Mouse (Mus musculus) midbrain, embryonic 12.5 days (tissue): ENCODE data around the gene Ptgs1. TPM values are rescaled to one million over a fixed set of nuclear protein-coding genes. Genes with fewer than 3 reads are reported as not detected.

ENCODE experiments used
- ATAC-seq: fragments of 200-750 bp; cut with Nextera tagmentation; 2 replicates; pipeline ENCODE4 v1.8.0; 2017; ENCODE audit warnings: low read depth, moderate TSS enrichment, moderate library complexity; ENCODE audit not compliant: low FRiP score
- H3K27ac ChIP-seq: fragments of 300-500 bp; sonication (generic); replicated peaks from 2 replicates; pipeline ENCODE4 v1.5.1; 2016; ENCODE audit warnings: mild to moderate bottlenecking
- H3K27me3 ChIP-seq: fragments of 300-500 bp; sonication (generic); 2 replicates; pipeline ENCODE4 v1.6.1; 2016; ENCODE audit warnings: mild to moderate bottlenecking
- H3K36me3 ChIP-seq: fragments of 300-500 bp; sonication (generic); 2 replicates; pipeline ENCODE4 v1.6.1; 2016
- H3K4me1 ChIP-seq: fragments of 300-500 bp; sonication (generic); 2 replicates; pipeline ENCODE4 v1.6.1; 2016
- H3K4me2 ChIP-seq: fragments of 300-500 bp; sonication (generic); replicated peaks from 2 replicates; pipeline ENCODE4 v1.6.1; 2016; ENCODE audit warnings: mild to moderate bottlenecking, moderate library complexity
- H3K4me3 ChIP-seq: fragments of 300-500 bp; sonication (generic); 2 replicates; pipeline ENCODE4 v1.5.1; 2016; ENCODE audit warnings: mild to moderate bottlenecking
- H3K9ac ChIP-seq: fragments of 300-500 bp; sonication (generic); replicated peaks from 2 replicates; pipeline ENCODE4 v1.6.1; 2016; ENCODE audit warnings: mild to moderate bottlenecking, moderate library complexity
- H3K9me3 ChIP-seq: fragments of 300-500 bp; sonication (generic); 2 replicates; pipeline ENCODE4 v1.6.1; 2016; ENCODE audit warnings: mild to moderate bottlenecking
- WGBS: fragments of 180-500 bp; shearing (Covaris S2); methylation state at CpG from one replicate; pipeline ENCODE4 v1.1.7; 2016; 5-methylcytosine and 5-hydroxymethylcytosine counted together
- polyA plus RNA-seq: library from polyadenylated mRNA; unstranded; fragments of >200 nt; fragmentation: Nextera tagmentation; extraction: Ambion mirVana; gene quantifications from 2 replicates; pipeline ENCODE4 v1.2.1, GENCODE M21; 2016

Gene Ptgs1
- polyA plus RNA-seq, 1 experiment from 2014 or later: 4.4 TPM

- Histone ChIP-seq H3K4me3 (no peak overlapping the region), H3K27ac (no peak overlapping the region), H3K9me3 (no peaks in the 10 kb centered on the region), H3K27me3 (no peaks in the 10 kb centered on the region), H3K9ac (no peak overlapping the region), H3K36me3 (no peaks in the 10 kb centered on the region), H3K4me1 (no peaks in the 10 kb centered on the region), H3K4me2 (no peak overlapping the region)
- no peak for ATAC-seq
- WGBS: 86% methylated on average over 6 of the region's 6 CpGs
Observed at GRCm38 (mm10) chr2:36259798-36260540, 29.7 kb downstream of the Ptgs1 start.

- Histone ChIP-seq H3K4me2 (no peak overlapping the region), H3K9ac (no peak overlapping the region), H3K27me3 (no peaks in the 10 kb centered on the region), H3K9me3 (no peaks in the 10 kb centered on the region), H3K4me3 (no peak overlapping the region), H3K27ac (no peak overlapping the region), H3K36me3 (no peaks in the 10 kb centered on the region), H3K4me1 (no peaks in the 10 kb centered on the region)
- ATAC-seq: no peak
- 82% methylated on average over 4 of the region's 4 CpGs for WGBS
Observed at GRCm38 (mm10) chr2:36262025-36262424, 31.8 kb downstream of the Ptgs1 start.

- no peaks in the 10 kb centered on the region for H3K9me3 ChIP-seq
- H3K4me1 ChIP-seq: no peaks in the 10 kb centered on the region
- ATAC-seq: peak; percentile 56; the same call in 1 of the 2 replicates
- H3K27me3 ChIP-seq: no peaks in the 10 kb centered on the region
- 34% methylated on average over 3 of the region's 3 CpGs for WGBS
- H3K9ac ChIP-seq: no peak overlapping the region
- no peaks in the 10 kb centered on the region for H3K36me3 ChIP-seq
- H3K4me2 ChIP-seq: no peak overlapping the region
- H3K27ac ChIP-seq: no peak overlapping the region
- H3K4me3 ChIP-seq: no peak overlapping the region
Observed at GRCm38 (mm10) chr2:36269458-36269857, 39.2 kb downstream of the Ptgs1 start.

GRCm38 (mm10) chr2:36270186-36270585 lies 40.0 kb downstream of the Ptgs1 start:
- H3K36me3 ChIP-seq: no peaks in the 10 kb centered on the region
- H3K27me3 ChIP-seq: no peaks in the 10 kb centered on the region
- no peak for ATAC-seq
- no peaks in the 10 kb centered on the region for H3K9me3 ChIP-seq
- no peak overlapping the region for H3K4me3 ChIP-seq
- no peak overlapping the region for H3K9ac ChIP-seq
- no peak overlapping the region for H3K4me2 ChIP-seq
- H3K4me1 ChIP-seq: no peaks in the 10 kb centered on the region
- no peak overlapping the region for H3K27ac ChIP-seq
- 51% methylated on average over 2 of the region's 2 CpGs for WGBS

- no peaks in the 10 kb centered on the region for H3K4me1 ChIP-seq
- H3K4me2 ChIP-seq: no peak overlapping the region
- 89% methylated on average over 4 of the region's 4 CpGs for WGBS
- no peak overlapping the region for H3K9ac ChIP-seq
- no peak overlapping the region for H3K27ac ChIP-seq
- H3K27me3 ChIP-seq: no peaks in the 10 kb centered on the region
- no peaks in the 10 kb centered on the region for H3K36me3 ChIP-seq
- ATAC-seq: no peak
- no peak overlapping the region for H3K4me3 ChIP-seq
- H3K9me3 ChIP-seq: no peaks in the 10 kb centered on the region
Observed at GRCm38 (mm10) chr2:36271085-36271484, 40.9 kb downstream of the Ptgs1 start.

GRCm38 (mm10) chr2:36272288-36272950 lies 42.2 kb downstream of the Ptgs1 start:
- Histone ChIP-seq H3K4me1 (no peaks in the 10 kb centered on the region), H3K9ac (no peak overlapping the region), H3K36me3 (no peaks in the 10 kb centered on the region), H3K4me2 (no peak overlapping the region), H3K9me3 (no peaks in the 10 kb centered on the region), H3K27ac (no peak overlapping the region), H3K4me3 (no peak overlapping the region), H3K27me3 (no peaks in the 10 kb centered on the region)
- 87% methylated on average over 6 of the region's 6 CpGs for WGBS
- no peak for ATAC-seq

DNA sequence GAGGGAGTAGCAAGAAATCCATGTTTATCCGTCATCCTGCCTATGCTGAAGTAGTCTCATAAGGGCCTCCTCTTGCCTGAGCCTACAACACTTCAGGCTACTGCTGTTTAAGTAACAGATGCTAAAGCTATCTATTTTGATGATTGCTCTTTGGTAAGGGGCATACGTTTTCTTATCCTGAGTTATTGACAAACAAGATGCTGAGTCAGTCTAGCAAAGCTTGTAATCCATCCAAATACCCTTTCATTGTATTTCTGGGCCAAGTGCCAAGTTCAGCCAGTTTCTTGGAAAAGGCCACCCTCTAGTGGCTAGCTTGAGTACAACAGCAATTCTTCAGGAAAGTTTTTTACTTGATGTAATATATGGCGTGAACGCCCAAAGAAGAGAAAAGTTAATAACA lies 46.2 kb downstream of the Ptgs1 start:
- Histone ChIP-seq H3K4me3 (no peak overlapping the region), H3K9ac (no peak overlapping the region), H3K27me3 (no peaks in the 10 kb centered on the region), H3K4me2 (no peak overlapping the region), H3K36me3 (no peaks in the 10 kb centered on the region), H3K27ac (no peak overlapping the region), H3K4me1 (no peaks in the 10 kb centered on the region), H3K9me3 (no peaks in the 10 kb centered on the region)
- WGBS: 44% methylated on average over 4 of the region's 4 CpGs
- ATAC-seq: peak; percentile 65; the same call in 1 of the 2 replicates

DNA sequence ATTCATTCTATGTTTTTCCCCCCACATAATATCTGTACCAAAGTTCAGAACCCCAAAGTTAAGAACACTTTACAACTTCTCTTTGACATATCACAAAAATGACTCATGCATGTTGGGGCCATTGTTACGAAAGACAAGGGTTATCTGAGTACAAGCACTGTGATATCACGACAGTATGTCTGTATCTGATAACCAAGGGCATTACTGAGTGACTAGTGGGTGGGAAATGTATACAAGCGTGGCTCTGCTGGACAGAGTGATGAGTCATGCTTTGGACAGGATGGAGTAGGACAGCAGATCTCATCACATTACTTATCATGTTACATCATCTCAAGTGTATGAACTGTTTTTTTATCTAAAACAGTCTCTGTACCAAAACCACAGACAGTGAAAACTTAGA lies 48.5 kb downstream of the Ptgs1 start:
- Histone ChIP-seq H3K36me3 (no peaks in the 10 kb centered on the region), H3K27me3 (no peaks in the 10 kb centered on the region), H3K4me2 (no peak overlapping the region), H3K9me3 (no peaks in the 10 kb centered on the region), H3K4me3 (no peak overlapping the region), H3K4me1 (no peaks in the 10 kb centered on the region), H3K27ac (no peak overlapping the region), H3K9ac (no peak overlapping the region)
- no peak for ATAC-seq
- WGBS: 66% methylated on average over 3 of the region's 3 CpGs

- no peaks in the 10 kb centered on the region for H3K4me1 ChIP-seq
- H3K4me2 ChIP-seq: no peak overlapping the region
- H3K36me3 ChIP-seq: no peaks in the 10 kb centered on the region
- 84% methylated on average over 1 of the region's 1 CpGs for WGBS
- no peak for ATAC-seq
- no peak overlapping the region for H3K9ac ChIP-seq
- no peaks in the 10 kb centered on the region for H3K9me3 ChIP-seq
- H3K27ac ChIP-seq: no peak overlapping the region
- H3K27me3 ChIP-seq: no peaks in the 10 kb centered on the region
- no peak overlapping the region for H3K4me3 ChIP-seq
Observed at GRCm38 (mm10) chr2:36281138-36281537, 50.9 kb downstream of the Ptgs1 start.

GRCm38 (mm10) chr2:36282301-36282700 lies 52.1 kb downstream of the Ptgs1 start:
- Histone ChIP-seq H3K27me3 (no peaks in the 10 kb centered on the region), H3K4me3 (no peak overlapping the region), H3K4me1 (no peaks in the 10 kb centered on the region), H3K4me2 (no peak overlapping the region), H3K36me3 (no peaks in the 10 kb centered on the region), H3K9me3 (no peaks in the 10 kb centered on the region), H3K27ac (no peak overlapping the region), H3K9ac (no peak overlapping the region)
- no peak for ATAC-seq
- 96% methylated on average over 1 of the region's 1 CpGs for WGBS
